ENCODE assay signal across 9 mouse cellular contexts in genomic region chr4:128776568-128777289, GRCm38 (mm10). TPM values are rescaled to one million over a fixed set of nuclear protein-coding genes. Genes with fewer than 3 reads are reported as not detected.
DNase-seq lines count a peak whose midpoint lies in the region; ATAC-seq and TF ChIP-seq lines count a peak whose summit lies in the region.
"Had no signal": no experiment of that assay in that cellular context is flagged by ENCODE, and none has a peak within 500 bp of the region (broad histone marks: within the 10 kb centered on the region; RNA-seq: fewer than 3 reads in every experiment).

No protein-coding gene starts in this region.

- H3K9me3 ChIP-seq in forebrain, embryonic 11.5 days (ENCODE audit: control insufficient read depth, low read length), result no peaks in the 10 kb centered on the region

- ATAC-seq in forebrain, embryonic 11.5 days (replicated peaks; ENCODE audit: low FRiP score), result peak; percentile 65
- peak; percentile 56 for ATAC-seq in neutrophil, adult 5-6 weeks (ENCODE audit: extremely low read depth, insufficient number of reproducible peaks, low FRiP score, poor library complexity, severe bottlenecking)

- no peak for TF ChIP-seq POLR2A in thymus, adult 2 months (IDR thresholded peaks at IDR 0.05; ENCODE audit: control insufficient read depth, extremely low read depth, insufficient read depth, low read length, poor library complexity)

- no peaks in the 10 kb centered on the region for H3K27me3 ChIP-seq in forebrain, embryonic 11.5 days (ENCODE audit: control insufficient read depth, insufficient read depth, low read length)
- H3K27me3 ChIP-seq in thymus, adult 2 months (ENCODE audit: control insufficient read depth, insufficient read depth, low read length), result no peaks in the 10 kb centered on the region

- DNase-seq in CD8-positive naive resting alpha-beta T cell, adult 2 months (ENCODE audit: low read depth in 2 of 2, low spot score in 2 of 2), result peak; percentile 63 to 72
- peak; percentile 55 for DNase-seq in c-Kit-positive CD71-positive TER-119-negative erythroid progenitor cells, embryonic 14.5 days (ENCODE audit: low read depth)
- DNase-seq in forebrain, embryonic 11.5 days (ENCODE audit: low spot score), result peak; percentile 91
- peak; percentile 78 to 89 for DNase-seq in heart, postnatal 14 days
- DNase-seq in kidney, postnatal 4 days, result peak; percentile 91 to 92
- peak; percentile 69 to 74 for DNase-seq in lung, adult 18-20 months
- DNase-seq in thymus, adult 2 months, result peak; percentile 75

- H3K4me1 ChIP-seq in forebrain, embryonic 11.5 days (replicated peaks; ENCODE audit: control insufficient read depth, insufficient read depth, low read length), result 0 out of 2 replicates have a peak, but pooled peaks cover 2% of the 10 kb centered on the region
- no peaks in the 10 kb centered on the region for H3K4me1 ChIP-seq in thymus, adult 2 months (replicated peaks; ENCODE audit: control insufficient read depth, insufficient read depth, low read length)

- H3K4me2 ChIP-seq in forebrain, embryonic 11.5 days (ENCODE audit: low read depth, low read length, severe bottlenecking), result no peak overlapping the region

- peak; percentile 96 for TF ChIP-seq CTCF in thymus, adult 2 months (IDR thresholded peaks at IDR 0.05; ENCODE audit: borderline replicate concordance, control insufficient read depth, extremely low read depth, insufficient read depth, low read length, poor library complexity)

- no peak overlapping the region for H3K4me3 ChIP-seq in forebrain, embryonic 11.5 days (ENCODE audit: low read depth, low read length)
- H3K4me3 ChIP-seq in thymus, adult 2 months (ENCODE audit: control insufficient read depth, insufficient read depth, low read length), result no peak overlapping the region
- H3K4me3 ChIP-seq: erythroblast, embryonic 14.5 days had no signal

- intact Hi-C loops in heart, postnatal 14 days (cut with DNase I), result loop anchor here (1.0 to 5.0 kb wide), 4 partner anchors 24 to 164 kb away; partner anchors contain the start of gene Zscan20

- peaks cover 8% of the 10 kb centered on the region for H3K36me3 ChIP-seq in forebrain, embryonic 11.5 days (ENCODE audit: control insufficient read depth, insufficient read depth, low read length)
- peaks cover 33% of the 10 kb centered on the region for H3K36me3 ChIP-seq in thymus, adult 2 months (ENCODE audit: control insufficient read depth, insufficient read depth, low read length)

- H3K27ac ChIP-seq in forebrain, embryonic 11.5 days (ENCODE audit: low read depth, low read length), result no peak overlapping the region
- H3K27ac ChIP-seq in thymus, adult 2 months (ENCODE audit: control insufficient read depth, insufficient read depth, low read length), result no peak overlapping the region

- no peak overlapping the region for H3K9ac ChIP-seq in forebrain, embryonic 11.5 days (ENCODE audit: low read length)

- WGBS in forebrain, embryonic 11.5 days, result 42% methylated on average over 20 of the region's 20 CpGs
- WGBS in thymus, adult 2 months, result 77% methylated on average over 20 of the region's 20 CpGs

RNA-seq across cellular contexts. Expression of gene A3galt2, which starts 21.6 kb away (rescaled TPM):
- 0.56 TPM in 2 replicates for polyA plus RNA-seq in forebrain, embryonic 11.5 days (2014; fragmentation: Nextera tagmentation; extraction: Ambion mirVana)
- total RNA-seq in heart, postnatal 14 days (2021), result under 1 TPM; 0.20 to 0.33 TPM
- 0.25 and 0.81 TPM in 2 replicates for total RNA-seq in neutrophil, adult 5-6 weeks (2017)
- 1.3 and 1.6 TPM in 2 replicates for polyA plus RNA-seq in thymus, adult 2 months (2012; rRNA removed)
- polyA plus RNA-seq: erythroblast, embryonic 14.5 days had no signal

RNA-seq across cellular contexts. Expression of gene Zfp362, which starts 29.1 kb away (rescaled TPM):
- 53.0 and 55.2 TPM in 2 replicates for polyA plus RNA-seq in forebrain, embryonic 11.5 days (2014; fragmentation: Nextera tagmentation; extraction: Ambion mirVana)
- total RNA-seq in heart, postnatal 14 days (2021), result 10 to 100 TPM; 16.3 to 17.7 TPM
- total RNA-seq in neutrophil, adult 5-6 weeks (2017), result 7.8 and 8.8 TPM in 2 replicates
- polyA plus RNA-seq in thymus, adult 2 months (2012; rRNA removed), result 105 and 145 TPM in 2 replicates
